Mouse (Mus musculus) embryonic facial prominence, embryonic 14.5 days (tissue): Measurements from ENCODE around the gene Cpa4. TPM values are rescaled to one million over a fixed set of nuclear protein-coding genes. Genes with fewer than 3 reads are reported as not detected.

Experiments used
- ATAC-seq: fragments of 200-750 bp; cut with Nextera tagmentation; 2 replicates; pipeline ENCODE4 v1.8.0; 2017; ENCODE audit warnings: low read depth, moderate number of reproducible peaks, moderate TSS enrichment
- DNase-seq: peaks from one replicate; pipeline ENCODE4 v3.0.0-alpha.2; 2015; ENCODE audit warnings: low spot score
- H3K27ac ChIP-seq: fragments of 300-500 bp; sonication (generic); replicated peaks from 2 replicates; pipeline ENCODE4 v1.5.1; 2014; ENCODE audit warnings: low read depth, mild to moderate bottlenecking, low read length, moderate library complexity
- H3K27me3 ChIP-seq: fragments of 300-500 bp; sonication (generic); replicated peaks from 2 replicates; pipeline ENCODE4 v1.6.1; 2014; ENCODE audit warnings: low read length; ENCODE audit not compliant: control insufficient read depth, insufficient read depth
- H3K36me3 ChIP-seq: fragments of 300-500 bp; sonication (generic); 2 replicates; pipeline ENCODE4 v1.6.1; 2014; ENCODE audit warnings: low read length, mixed read lengths; ENCODE audit not compliant: control insufficient read depth, insufficient read depth
- H3K4me1 ChIP-seq: fragments of 300-500 bp; sonication (generic); 2 replicates; pipeline ENCODE4 v1.6.1; 2014; ENCODE audit warnings: antibody characterized with exemption, low read length; ENCODE audit not compliant: control insufficient read depth, insufficient read depth
- H3K4me2 ChIP-seq: fragments of 300-500 bp; sonication (generic); 2 replicates; pipeline ENCODE4 v1.6.1; 2014; ENCODE audit warnings: low read depth, mild to moderate bottlenecking, low read length, moderate library complexity, mixed read lengths
- H3K4me3 ChIP-seq: fragments of 300-500 bp; sonication (generic); 2 replicates; pipeline ENCODE4 v1.5.1; 2014; ENCODE audit warnings: low read depth, mild to moderate bottlenecking, low read length
- H3K9ac ChIP-seq: fragments of 300-500 bp; sonication (generic); 2 replicates; pipeline ENCODE4 v1.6.1; 2014; ENCODE audit warnings: low read depth, mild to moderate bottlenecking, low read length, moderate library complexity, mixed read lengths
- H3K9me3 ChIP-seq: fragments of 300-500 bp; sonication (generic); 2 replicates; pipeline ENCODE4 v1.6.1; 2016; ENCODE audit warnings: low read length; ENCODE audit not compliant: control insufficient read depth
- WGBS: fragments of 180-500 bp; shearing (Covaris S2); extraction: QIAGEN DNeasy Blood & Tissue Kit; methylation state at CpG from one replicate; pipeline ENCODE4 v1.1.7; 2014; 5-methylcytosine and 5-hydroxymethylcytosine counted together
- polyA plus RNA-seq: library from polyadenylated mRNA; unstranded; fragments of >200 nt; fragmentation: Nextera tagmentation; extraction: Ambion mirVana; gene quantifications from 2 replicates; pipeline ENCODE4 v1.2.1, GENCODE M21; 2014

Cpa4 gene
- polyA plus RNA-seq, 1 experiment from 2014 or later, result 3.4 TPM

DNA sequence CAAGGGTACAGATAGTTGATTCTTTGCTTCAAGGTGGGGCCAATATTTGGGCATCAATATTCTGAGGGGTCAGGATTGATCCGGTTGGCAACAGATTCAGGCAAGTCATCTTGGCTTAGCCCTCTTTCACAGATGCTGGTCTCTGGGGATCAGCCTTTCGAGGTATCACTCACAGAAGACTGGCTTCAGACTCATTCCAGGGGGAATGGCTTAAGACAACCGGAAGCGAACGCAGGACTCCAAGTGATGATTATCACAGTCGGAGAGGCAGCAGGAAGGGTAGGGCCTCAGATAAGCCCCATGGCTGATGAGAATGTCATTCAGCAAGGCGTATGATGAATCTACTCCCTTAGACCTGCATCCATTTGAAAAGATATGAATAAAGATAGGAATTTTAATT lies 26.2 kb downstream of the Cpa4 start:
- H3K36me3 ChIP-seq, result no peaks in the 10 kb centered on the region
- H3K4me3 ChIP-seq, result no peak overlapping the region
- no peak for DNase-seq
- no peak overlapping the region for H3K9ac ChIP-seq
- no peak for ATAC-seq
- H3K9me3 ChIP-seq, result no peaks in the 10 kb centered on the region
- peaks cover 10% of the 10 kb centered on the region; the same call in 1 of the 2 replicates for H3K4me1 ChIP-seq
- 71% methylated on average over 7 of the region's 7 CpGs for WGBS
- H3K4me2 ChIP-seq, result no peak overlapping the region
- H3K27ac ChIP-seq, result no peak overlapping the region
- H3K27me3 ChIP-seq, result no peaks in the 10 kb centered on the region

DNA sequence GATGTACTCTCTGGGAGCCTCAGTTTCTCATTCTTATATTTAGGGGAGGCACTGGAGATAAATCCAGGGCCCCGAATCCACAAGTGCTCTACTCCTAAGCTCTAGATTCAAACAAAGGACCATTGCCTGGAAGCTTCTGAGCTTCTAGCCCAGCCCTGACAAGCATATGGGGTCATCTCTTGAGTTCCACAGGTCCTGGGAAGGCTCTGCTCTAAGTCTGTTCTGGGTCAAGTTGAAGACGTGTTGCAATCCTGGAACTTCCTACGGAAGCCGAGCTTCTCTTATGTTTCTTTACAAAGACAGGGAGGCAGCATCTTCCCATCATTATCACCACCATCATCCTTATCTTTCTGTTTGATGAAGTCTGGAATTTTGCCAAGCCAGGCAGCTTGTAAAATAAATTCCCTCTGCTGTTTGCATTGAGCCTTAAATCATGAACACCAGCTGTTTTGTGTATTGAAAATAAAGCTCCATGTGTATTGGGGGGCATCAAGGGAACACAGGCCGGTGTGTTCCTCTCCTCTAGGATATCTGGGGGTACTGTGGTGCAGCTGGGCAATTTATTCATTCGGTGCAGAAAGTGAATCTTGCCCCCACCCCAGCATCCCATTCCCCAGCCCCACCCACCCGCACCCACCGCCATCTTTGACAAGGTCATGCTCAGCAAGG lies 28.2 kb downstream of the Cpa4 start:
- no peak overlapping the region for H3K4me3 ChIP-seq
- WGBS, result 84% methylated on average over 8 of the region's 8 CpGs
- no peak overlapping the region for H3K9ac ChIP-seq
- no peaks in the 10 kb centered on the region for H3K9me3 ChIP-seq
- no peak for DNase-seq
- no peak for ATAC-seq
- no peaks in the 10 kb centered on the region for H3K36me3 ChIP-seq
- H3K27me3 ChIP-seq, result no peaks in the 10 kb centered on the region
- H3K4me1 ChIP-seq, result 0 out of 2 replicates have a peak, but pooled peaks cover 6% of the 10 kb centered on the region
- no peak overlapping the region for H3K4me2 ChIP-seq
- no peak overlapping the region for H3K27ac ChIP-seq

DNA sequence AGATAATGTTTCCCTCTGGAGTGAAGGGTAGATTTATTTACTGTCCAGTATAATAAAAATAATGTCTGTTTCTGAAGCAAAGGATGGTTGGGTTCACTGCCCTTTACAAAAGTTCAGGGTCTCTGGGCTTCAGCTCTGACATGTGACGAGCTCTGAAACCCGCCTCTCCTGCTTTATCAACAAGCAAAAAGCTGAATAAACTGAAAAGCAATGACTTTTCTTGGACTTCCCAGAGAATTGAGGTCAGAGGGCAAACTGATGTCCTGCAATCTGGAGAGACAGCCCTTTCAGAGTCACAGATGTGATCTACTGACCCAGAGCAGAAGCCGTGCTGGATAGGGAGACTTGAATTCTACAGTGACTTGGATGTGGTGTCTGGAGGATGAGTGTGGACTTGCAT lies 31.9 kb downstream of the Cpa4 start:
- Histone ChIP-seq H3K4me1 (0 out of 2 replicates have a peak, but pooled peaks cover 6% of the 10 kb centered on the region), H3K9me3 (no peaks in the 10 kb centered on the region), H3K4me3 (no peak overlapping the region), H3K27me3 (no peaks in the 10 kb centered on the region), H3K9ac (no peak overlapping the region), H3K27ac (no peak overlapping the region), H3K4me2 (no peak overlapping the region), H3K36me3 (no peaks in the 10 kb centered on the region)
- WGBS, result 65% methylated on average over 3 of the region's 3 CpGs
- no peak for ATAC-seq
- no peak for DNase-seq

DNA sequence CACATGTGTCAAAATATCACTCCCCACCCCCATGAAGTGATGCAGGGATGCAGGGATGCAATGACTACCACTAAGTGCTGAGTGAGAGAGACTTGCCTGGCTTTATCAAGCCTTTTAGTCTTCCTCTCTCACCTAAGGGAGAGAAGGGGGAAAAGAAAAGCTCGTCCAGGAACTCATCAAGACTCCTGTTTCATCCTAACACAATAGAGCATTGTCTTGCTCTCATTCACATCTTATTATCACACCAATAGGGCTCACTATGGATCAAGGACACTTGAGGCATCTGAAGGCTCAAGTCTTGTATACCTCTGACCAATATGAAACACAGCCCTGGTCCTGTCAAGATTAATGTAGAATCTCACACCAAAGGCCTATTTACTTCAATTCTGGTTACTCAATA lies 32.8 kb downstream of the Cpa4 start:
- DNase-seq, result no peak
- Histone ChIP-seq H3K27ac (no peak overlapping the region), H3K9ac (no peak overlapping the region), H3K4me1 (peaks cover 8% of the 10 kb centered on the region; the same call in 1 of the 2 replicates), H3K36me3 (no peaks in the 10 kb centered on the region), H3K4me2 (no peak overlapping the region), H3K9me3 (no peaks in the 10 kb centered on the region), H3K27me3 (no peaks in the 10 kb centered on the region), H3K4me3 (no peak overlapping the region)
- ATAC-seq, result no peak
- 81% methylated on average over 1 of the region's 1 CpGs for WGBS

DNA sequence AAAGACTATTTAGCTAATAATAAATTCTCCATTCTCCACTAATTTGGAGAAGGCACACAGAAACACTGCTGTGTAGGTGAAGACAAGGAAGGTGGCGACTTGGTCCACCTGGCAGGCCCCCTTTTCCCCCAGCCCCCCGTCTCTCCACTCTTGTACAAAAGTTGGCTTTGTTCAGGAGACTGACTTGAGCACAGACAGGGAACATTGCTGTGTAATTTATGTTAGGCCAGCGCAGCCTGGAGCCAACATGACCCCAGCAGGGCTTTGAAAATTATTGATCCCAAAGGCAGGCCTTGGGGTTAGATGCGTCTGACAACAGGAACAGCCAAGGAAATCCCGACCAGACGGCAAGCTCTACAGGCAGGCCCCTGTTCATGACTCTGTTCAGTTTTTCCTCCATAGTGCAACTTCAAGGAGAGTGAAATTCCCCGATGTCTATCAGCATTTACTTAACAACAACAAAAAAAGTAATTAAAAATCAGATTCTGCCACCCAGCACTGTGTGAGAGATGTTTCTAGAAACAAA lies 36.2 kb downstream of the Cpa4 start:
- no peak overlapping the region for H3K4me3 ChIP-seq
- DNase-seq, result no peak
- ATAC-seq, result no peak

DNA sequence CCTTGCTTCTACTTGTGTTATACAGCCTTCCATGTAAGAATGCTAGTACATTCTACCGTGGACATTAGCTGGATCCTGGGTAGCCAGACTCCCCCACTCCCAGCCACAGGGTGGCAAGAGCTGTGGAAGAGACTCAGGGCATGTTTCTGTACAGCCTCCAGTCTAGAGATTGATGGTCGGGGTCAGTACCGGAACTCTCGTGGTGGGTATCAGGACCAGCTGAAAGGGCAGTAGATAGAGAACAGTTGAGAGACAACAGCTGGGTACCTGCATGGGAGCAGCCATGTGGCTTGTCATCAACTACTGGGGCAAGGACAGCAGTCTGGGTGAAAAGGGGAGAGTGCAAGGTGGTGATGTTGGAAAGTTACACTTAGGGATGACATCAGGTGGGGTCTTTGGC lies 36.9 kb downstream of the Cpa4 start:
- no peak for ATAC-seq
- H3K4me3 ChIP-seq, result no peak overlapping the region
- no peaks in the 10 kb centered on the region for H3K27me3 ChIP-seq

More for the DNA sequence above, 36.2 kb downstream of the Cpa4 start:
- no peaks in the 10 kb centered on the region for H3K27me3 ChIP-seq
- H3K9me3 ChIP-seq, result no peaks in the 10 kb centered on the region
- peaks cover 2% of the 10 kb centered on the region; the same call in 1 of the 2 replicates for H3K4me1 ChIP-seq
- H3K9ac ChIP-seq, result no peak overlapping the region
- no peak overlapping the region for H3K27ac ChIP-seq
- H3K4me2 ChIP-seq, result no peak overlapping the region
- WGBS, result 50% methylated on average over 7 of the region's 7 CpGs
- H3K36me3 ChIP-seq, result no peaks in the 10 kb centered on the region

DNA sequence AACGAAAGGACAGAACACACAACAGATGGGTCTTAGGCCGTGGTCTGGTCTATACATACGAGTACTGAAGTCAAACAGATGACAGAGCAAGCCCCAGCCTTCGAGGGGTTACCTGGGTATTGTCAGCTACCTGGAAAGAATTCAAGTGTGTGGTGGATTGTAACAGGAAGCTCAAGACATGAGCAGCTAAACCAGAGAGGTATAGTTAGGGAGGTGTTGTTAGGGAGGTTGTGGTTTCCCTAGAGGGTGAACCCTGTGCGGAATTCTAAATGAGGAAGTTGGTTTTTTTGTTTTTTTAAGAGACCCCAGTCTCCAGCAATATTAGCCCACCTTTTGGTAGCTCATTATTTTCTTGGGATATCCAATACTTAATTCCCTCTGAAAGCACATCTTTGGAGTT lies 37.5 kb downstream of the Cpa4 start:
- Histone ChIP-seq H3K4me2 (no peak overlapping the region), H3K4me3 (no peak overlapping the region), H3K27ac (no peak overlapping the region), H3K36me3 (no peaks in the 10 kb centered on the region), H3K9ac (no peak overlapping the region), H3K4me1 (peaks cover 2% of the 10 kb centered on the region; the same call in 1 of the 2 replicates), H3K9me3 (no peaks in the 10 kb centered on the region), H3K27me3 (no peaks in the 10 kb centered on the region)
- 64% methylated on average over 5 of the region's 5 CpGs for WGBS
- ATAC-seq (0 out of 2 replicates have a peak, but pooled peaks have one; percentile 55), DNase-seq (no peak)

More for the DNA sequence above, 36.9 kb downstream of the Cpa4 start:
- Histone ChIP-seq H3K4me2 (no peak overlapping the region), H3K36me3 (no peaks in the 10 kb centered on the region), H3K9me3 (no peaks in the 10 kb centered on the region), H3K27ac (no peak overlapping the region), H3K9ac (no peak overlapping the region), H3K4me1 (peaks cover 2% of the 10 kb centered on the region; the same call in 1 of the 2 replicates)
- no peak for DNase-seq
- WGBS, result 94% methylated on average over 4 of the region's 4 CpGs

DNA sequence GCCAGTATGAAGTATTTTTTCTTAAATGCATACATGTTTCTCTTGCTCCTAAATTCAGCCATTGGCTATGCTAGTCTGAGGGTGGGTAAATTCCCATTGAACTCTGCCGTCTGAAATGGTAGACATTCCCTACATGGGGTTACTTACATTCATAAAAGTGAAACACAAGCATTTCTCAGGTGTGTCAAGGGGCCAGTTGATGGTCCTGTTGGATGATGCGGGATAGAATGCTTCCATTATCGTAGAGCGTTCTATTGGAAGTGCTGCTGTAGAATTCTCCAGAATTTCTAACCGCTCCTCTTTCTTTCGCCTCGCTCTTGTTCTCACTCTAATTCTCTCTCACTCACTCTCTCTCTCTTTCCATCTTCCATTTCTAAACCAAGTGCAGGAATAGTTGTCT lies 42.5 kb downstream of the Cpa4 start, which contains the start of gene Cpa5:
Gene Cpa5, plus strand, starts transcription at position 301 of the 400 bp plus-strand sequence.
- no peak within 1 kb of the TSS for H3K4me3 ChIP-seq
- no peak within 1 kb of the TSS for H3K27ac ChIP-seq
- no peak within 1 kb of the TSS for H3K4me2 ChIP-seq
- no peak within 1 kb of the TSS for H3K9ac ChIP-seq
- WGBS, result 94% methylated on average over 7 of the region's 7 CpGs
- no peaks in the 10 kb centered on the region for H3K27me3 ChIP-seq
- no peaks in the 10 kb centered on the region for H3K36me3 ChIP-seq
- ATAC-seq (no peak), DNase-seq (no peak)
- peaks cover 8% of the 10 kb centered on the region for H3K4me1 ChIP-seq
- H3K9me3 ChIP-seq, result no peaks in the 10 kb centered on the region

DNA sequence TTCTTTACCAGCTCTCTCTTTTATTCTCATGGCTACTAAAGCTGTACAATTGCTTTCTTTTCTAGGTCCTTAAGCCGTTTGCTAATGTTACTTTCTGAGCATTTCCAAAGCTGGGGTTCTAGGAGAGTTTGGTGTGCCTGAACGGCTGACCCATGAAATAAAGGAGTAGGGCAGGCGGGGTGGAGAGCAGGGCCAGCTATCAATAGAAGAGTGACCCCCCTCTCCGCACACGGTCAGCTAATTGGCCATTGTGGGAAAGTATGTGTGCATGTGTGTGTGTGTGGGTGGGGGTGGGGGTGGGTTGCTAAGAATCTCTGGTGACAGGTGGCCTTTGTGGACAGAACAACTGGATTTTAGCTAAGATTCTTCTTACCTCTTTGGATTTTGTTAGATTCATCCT lies 43.0 kb downstream of the Cpa4 start:
- Histone ChIP-seq H3K27me3 (no peaks in the 10 kb centered on the region), H3K9me3 (no peaks in the 10 kb centered on the region), H3K9ac (no peak overlapping the region), H3K4me3 (no peak overlapping the region), H3K27ac (no peak overlapping the region), H3K36me3 (no peaks in the 10 kb centered on the region), H3K4me2 (no peak overlapping the region), H3K4me1 (peaks cover 12% of the 10 kb centered on the region)
- no peak for DNase-seq
- 74% methylated on average over 5 of the region's 5 CpGs for WGBS
- ATAC-seq, result no peak
